Mouse (Mus musculus): Measurements from ENCODE around the gene Dock6.

GRCm38 (mm10) chr9:21846755-21847341, 5.6 kb downstream of the Dock6 start:
- TF ChIP-seq CTCF (IDR thresholded peaks at IDR 0.05; ENCODE audit: low read depth) (no peak; the same call in 1 of the 2 replicates), EP300 (optimal IDR thresholded peaks at IDR 0.05) (peak; percentile 71)

Data from stomach, postnatal 0 days (tissue).